Mouse (Mus musculus): Measurements from ENCODE around the gene Mxra7.
A peak's percentile ranks its signal among the peaks of the same experiment; 100 is the strongest.
"Not testable (repeated sequence)": the region's sequence is repeated elsewhere in the genome, so short reads cannot be mapped to it uniquely, and the experiment has no call there.

Mxra7 gene

DNA sequence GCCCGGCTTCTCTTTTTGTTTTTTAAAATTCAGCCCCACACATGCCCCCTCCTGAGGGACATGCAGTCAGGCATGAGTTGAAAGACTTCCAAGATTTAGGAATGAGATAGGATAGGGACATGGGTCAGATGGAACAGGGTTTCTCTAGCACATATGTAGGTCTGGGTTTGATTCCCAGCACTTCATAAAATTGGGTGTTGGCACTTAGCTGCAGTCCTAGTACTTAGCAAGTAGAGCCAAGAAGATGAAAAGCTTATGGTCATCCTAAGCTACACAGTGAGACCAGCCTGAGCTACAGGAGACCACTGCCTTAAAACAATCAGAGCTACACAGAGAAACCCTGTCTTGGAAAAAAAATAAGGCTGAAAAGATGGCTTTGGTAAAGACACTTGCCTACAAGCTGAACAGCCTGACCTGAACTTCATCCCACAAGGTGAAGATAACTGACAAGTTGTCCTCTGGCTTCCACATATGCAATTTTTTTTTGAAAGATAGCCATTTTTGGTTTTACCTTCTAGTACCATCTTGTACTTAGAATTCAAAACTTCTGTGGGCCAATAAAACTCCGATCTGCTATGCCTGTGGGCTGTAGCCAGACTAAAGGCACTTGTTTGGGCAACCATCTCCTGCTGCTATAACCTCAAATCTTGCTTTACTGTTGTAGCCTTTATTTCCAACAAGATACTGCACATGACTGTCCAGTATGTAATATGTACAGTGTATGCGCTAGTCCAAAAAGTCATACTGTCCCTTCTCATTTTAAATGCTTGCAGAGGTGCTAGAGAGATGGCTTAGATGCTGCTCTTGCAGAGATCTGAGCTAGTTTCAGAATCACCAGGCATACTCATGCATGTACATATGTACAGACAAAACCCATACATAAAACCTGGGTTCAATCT lies 19.6 kb upstream of the Mxra7 start:
- DNase-seq (ENCODE audit: extremely low spot score): no peak

DNA sequence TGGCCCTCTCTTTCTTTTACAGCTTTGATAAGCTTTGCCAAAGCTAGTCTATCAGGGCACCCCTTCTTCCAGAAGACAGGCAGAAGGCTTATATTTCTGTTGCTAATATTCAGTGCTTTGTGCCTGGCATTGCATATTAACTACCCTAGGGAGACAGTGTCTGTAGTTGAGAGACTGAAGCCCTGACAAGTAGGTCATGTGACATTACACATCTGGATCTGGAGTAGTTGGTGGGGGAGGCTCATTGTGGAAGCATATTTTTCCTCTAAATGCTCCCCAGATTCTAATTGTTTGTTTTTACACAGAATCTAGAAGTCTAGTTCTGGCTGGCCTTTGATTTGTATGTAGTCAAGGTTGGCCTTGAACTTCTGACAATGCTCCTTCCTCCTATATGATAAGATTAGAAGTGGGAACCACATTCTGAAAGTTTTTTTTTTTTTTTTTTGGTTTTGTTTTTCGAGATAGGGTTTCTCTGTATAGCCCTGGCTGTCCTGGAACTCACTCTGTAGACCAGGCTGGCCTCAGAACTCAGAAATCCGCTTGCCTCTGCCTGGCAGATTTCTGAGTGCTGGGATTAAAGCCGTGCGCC lies 18.8 kb upstream of the Mxra7 start:
- DNase-seq (ENCODE audit: extremely low spot score): no peak

DNA sequence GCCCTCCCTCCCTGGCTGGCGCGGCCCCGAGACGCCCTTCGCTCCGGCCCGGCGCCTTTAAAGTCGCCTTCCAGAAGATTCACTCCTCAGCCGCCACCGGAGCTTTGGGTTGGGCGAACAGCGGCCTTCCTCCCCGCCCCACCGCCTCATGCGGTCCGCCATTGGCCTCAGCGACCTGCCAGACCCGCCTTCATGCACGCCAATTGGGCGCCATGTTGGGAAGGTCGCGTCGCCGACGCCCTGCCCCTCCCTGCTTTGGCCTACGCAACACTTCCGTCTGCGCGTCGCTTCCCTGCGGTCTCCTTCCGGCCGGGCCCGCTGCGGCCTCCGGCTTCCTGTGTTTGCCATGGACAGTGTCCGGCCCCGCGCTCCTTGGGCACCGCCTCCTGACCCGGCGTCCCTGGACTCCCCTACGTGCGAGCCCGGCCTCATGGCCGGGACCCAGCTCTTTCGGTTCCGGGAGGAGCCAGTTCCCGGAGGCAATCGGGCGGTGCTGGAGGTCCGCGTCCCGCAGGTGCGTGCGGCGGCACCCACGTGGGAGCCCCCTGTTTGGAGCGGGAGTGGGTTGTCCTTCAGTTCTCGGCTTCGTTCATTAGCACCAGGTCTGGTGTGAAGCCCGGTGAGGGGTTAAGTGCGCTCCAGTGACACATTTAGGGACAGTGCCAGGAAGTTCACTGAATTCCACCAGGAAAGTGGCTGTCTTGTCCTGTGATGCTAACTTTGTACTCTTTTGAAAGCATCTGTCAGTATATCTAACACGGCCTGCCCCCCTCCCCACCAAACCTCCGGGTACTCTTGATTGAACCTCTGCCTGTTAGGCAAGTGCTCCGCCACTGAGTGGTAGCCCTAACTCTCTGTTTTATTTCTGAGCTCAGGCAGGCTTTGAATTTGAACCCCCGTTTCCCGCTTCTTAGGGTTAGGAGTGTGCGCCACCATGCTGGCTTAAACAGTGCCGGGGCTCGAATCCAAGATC lies 15.7 kb upstream of the Mxra7 start, which contains the start of the genes Mettl23 and Jmjd6:
Gene Mettl23, plus strand, starts transcription at position 18 of the 973 bp plus-strand sequence.
Gene Jmjd6, minus strand, starts transcription at position 189 of the 973 bp plus-strand sequence.
- peak; percentile 96 for DNase-seq (ENCODE audit: extremely low spot score)

DNA sequence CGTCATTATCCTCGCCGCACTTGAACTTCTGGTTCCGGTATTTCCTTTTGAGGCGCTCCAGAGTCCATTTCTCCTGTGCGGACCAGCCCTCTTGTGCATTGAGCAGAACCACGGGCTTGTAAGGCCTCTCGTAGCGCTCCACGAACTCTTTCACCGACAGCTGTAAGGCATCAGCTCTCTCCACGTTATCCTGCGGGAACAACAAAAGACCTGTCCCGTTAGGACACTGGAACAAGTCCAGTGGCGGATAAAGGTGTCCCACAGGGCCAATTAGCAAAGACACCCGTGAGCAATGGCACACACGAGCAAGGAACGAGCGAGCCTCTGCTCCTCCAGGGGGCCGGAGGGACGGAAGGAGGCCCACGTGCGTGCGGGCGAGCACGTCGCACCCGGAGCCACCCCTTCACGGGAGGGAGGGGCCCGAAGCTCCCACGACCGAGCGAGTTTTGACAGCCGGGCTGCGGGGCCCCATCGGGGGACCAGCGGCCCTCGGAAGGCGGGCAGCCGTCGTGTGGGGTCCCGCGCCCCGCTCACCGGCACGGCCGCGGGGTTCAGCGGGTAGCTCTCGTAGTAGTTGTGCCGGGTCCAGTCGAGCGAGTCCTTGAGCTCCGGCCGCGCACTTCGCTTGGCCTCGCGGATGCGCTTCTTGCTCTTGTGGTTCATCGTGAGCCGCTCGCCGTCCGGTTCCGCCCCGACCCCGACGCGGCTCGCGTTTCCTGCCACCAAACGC lies 14.8 kb upstream of the Mxra7 start:
- DNase-seq (ENCODE audit: extremely low spot score): peak; percentile 70

DNA sequence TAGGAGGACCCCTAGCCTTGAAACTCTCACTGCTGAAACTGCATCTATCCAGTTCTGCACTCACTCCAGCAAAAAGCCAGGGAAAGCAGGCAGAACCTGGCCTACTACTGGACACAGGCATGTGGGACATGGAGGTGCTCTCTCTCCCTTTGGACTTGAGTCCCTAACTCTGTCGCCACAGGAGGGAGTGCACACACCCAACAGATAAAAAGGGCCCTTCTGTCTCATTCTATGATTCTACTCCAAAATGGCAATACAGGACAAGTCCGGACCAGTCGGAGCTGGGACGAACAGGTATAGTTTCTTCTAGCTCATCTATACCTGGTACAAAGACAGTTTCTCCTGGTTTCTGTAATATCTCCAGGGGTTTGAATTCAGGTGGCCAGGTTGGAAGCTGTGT lies 12.9 kb upstream of the Mxra7 start:
- DNase-seq (ENCODE audit: extremely low spot score): no peak

DNA sequence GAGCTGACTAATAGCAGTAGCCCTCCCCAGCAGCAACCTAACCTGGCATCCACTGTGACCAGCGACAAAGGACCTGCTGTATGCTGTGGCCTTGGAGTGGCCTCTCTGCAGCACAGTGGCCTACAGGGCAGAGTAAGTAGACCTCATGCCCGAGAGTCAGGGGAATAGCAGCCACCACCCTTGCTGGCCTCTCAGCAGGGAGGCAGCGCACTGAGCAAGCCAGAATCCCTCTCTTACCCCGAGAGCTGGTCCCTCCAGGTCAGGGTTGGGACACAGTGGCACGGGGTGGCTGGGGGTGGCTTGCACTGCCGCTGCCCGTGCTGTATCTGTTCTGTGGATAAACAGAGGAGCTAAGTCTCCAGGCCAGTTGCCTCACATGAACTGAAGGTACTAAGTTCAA lies 11.8 kb upstream of the Mxra7 start:
- no peak for DNase-seq (ENCODE audit: extremely low spot score)

DNA sequence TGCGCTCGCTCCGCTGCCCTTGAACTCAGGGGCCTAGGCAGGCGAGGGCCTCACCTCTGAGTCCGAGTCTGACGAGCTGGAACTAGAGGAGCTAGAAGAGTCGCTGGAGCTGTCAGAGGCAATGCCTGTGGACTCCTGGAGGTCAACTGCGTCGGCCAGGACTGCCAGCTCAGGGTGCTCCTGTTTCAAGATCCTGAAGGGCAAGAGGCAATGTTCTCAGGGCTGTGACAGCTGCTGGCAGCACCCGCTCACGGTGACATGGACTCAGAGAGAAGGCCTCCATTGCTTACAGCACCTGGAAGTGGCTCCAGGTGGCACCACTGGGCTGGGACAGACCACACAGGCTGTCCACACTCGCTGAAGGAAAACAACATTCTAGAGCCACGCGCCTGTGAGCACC lies 11.1 kb upstream of the Mxra7 start:
- no peak for DNase-seq (ENCODE audit: extremely low spot score)

DNA sequence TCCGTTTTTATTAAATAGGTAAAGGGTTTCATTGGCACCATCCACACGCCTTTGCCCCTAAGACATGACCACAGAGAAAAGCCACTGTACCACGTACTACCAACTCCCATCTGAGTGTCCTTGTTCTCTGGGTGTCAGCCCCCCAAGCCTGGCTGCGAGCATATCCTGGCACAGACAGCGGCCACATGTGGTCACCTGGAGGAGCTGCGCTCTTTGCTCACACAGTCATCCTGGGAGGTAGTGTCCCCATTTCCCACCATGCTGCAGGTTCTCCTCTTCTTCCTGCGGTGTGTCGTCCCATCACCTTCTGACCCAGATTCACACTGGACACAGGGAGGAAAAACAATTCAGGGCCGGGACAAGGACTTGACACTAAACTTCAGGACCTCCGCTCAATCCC lies 9.6 kb upstream of the Mxra7 start:
- DNase-seq (ENCODE audit: extremely low spot score): no peak

DNA sequence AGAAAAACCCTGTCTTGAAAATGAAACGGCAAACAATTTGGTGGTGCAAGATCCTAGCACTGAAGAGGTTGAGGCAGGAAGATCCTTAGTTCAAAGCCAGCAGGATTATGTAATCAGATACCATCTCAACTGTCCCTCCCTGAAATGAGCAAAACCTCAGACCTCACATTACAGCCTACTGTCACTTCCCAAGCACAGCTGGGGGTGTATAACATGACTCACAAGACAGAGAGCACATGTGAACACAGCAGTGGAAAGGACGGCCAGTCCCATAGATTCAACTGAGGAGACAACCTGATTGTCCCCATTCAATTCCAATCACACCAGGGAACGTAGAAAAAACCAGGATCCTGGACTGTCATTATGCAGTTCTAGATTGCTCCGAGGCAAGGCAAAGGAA lies 8.4 kb upstream of the Mxra7 start:
- no peak for DNase-seq (ENCODE audit: extremely low spot score)

DNA sequence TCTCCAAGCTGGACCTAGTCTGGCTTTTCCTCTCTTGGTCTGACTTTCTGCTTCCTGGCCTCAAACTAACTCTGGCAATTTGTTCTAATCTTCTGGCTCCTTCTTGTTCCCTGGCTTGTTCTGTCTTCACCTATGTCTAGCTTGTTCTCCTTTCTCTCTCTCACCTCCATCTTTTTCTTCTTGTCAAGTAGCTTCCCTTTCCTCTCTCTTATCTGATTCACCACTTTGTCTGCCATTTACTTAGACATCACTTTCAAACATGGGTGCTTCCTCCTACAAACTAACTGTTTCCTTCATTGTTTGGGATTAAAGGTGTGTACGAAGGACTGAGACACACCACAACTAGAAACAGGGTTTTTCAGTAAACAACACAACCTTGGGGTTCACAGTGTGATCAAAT lies 7.1 kb upstream of the Mxra7 start:
- no peak for DNase-seq (ENCODE audit: extremely low spot score)

DNA sequence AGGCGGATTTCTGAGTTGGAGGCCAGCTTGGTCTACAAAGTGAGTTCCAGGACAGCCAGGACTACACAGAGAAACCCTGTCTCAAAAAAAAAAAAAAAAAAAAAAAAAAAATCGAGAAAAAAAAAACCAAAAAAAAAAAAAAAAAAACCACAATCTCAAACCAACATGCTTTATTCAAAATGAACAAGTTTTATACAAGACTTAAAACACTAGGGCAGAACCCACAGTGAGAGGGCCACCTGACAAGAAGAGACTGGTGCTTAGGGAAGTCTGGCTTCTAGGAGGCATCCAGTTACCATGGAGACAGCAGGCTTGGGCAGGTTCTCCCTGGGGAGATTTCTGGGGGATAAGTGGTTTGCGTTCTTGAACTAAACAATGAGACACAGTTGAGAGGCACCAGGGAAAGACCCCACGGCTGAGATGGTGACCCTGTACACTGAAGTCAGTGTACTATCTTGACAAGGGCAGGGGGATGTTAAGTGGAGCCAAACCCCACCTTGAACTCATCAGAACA lies 4.4 kb upstream of the Mxra7 start:
- DNase-seq (ENCODE audit: extremely low spot score): no peak

DNA sequence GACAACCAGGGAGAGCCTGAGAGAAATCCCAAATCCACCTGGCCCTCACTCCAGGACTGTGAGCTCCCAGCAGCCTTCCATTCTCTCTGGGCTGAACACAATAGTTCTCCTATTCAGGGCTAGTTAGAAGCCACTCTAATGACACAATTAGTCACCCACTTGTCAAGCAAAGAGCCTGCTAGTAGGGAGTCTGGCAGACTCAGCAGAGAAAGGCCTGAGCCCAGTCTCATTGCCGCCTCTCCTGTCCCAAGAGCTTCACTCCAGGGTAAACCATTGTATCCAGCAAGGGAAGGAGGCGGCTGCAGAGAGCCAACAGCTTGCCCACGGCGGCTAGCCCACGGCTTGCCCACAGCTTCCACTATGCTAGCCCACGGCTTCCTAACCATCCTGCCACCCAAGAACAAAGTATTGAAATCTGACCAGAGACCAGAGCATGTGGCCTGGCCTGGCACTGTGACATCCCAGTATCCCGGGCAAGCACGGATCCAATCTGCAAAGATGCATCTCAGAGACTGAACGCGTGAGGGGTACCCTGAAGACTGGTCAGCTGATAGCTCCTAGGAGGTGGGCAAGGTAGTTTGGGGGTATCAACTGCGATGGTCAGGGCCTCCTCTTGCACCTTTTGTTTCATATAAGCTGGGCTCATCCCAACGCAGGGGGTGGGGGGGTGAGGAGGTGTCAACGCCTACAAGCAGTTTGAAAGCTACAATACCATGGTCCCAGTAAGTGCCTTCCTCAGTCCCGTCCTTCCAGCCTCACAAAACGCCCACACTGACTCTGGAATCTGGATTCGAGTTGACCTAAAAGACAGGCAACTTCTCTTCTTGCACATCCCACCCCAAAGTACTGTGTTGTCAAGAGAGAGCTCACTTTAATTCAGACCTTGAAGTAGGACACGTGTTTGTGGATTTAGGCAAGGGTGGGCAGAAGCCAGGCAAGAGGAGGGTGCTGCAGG lies 1.0 kb downstream of the Mxra7 start:
- no peak for DNase-seq (ENCODE audit: extremely low spot score)

DNA sequence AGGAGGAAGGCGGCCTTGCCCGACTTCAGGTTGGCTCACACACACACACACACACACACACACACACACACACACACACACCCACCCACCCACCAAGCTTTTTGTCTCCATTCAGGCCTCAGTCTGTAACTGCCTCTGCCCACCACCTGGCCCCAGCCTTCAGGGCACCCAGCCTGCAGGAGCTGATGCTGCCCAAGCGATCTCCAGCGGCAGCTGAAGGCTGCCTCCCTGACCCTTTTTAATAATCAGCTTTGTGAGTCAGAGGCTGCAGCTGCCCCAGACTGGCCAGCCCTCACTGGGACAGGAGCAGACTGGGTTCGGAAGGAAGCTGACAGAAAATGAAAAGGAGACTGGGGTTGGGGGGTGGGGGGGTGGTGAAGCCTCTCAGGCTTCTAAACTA lies 2.6 kb downstream of the Mxra7 start:
- DNase-seq (ENCODE audit: extremely low spot score): no peak

DNA sequence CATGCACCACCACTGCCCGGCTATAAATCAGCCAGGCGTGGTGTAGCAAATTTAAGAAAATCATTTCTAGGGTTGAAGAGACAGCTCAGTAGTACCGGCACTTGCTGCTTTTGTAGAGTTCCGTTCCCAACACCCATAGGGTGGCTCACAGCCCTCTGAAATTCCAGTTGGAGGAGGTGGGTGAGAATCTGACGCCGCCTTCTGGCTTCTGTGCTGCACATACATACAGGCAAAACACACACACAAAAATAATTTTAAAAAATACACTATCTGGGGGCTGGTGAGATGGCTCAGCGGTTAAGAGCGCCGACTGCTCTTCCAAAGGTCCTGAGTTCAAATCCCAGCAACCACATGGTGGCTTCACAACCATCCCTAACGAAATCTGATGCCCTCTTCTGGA lies 4.0 kb downstream of the Mxra7 start:
- not testable (repeated sequence) for DNase-seq (ENCODE audit: extremely low spot score)

DNA sequence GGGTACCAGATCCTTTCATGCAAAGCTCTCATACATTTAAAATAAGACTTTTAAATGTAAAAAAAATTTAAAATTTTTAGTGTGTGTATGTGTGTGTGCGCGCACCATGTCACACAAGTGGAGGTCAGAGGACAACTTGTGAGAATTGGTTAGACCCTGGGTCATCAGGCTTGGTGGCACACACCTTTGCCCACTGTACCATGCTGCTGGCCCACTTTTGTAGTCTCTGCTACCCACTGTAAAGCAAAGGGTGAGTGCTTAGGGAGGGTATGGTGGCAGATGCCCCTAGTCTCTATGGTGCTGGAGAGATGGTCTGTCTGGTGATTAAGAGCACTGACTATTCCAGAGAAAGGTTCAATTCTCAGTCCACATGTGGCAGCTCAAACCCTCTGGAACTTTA lies 4.6 kb downstream of the Mxra7 start:
- DNase-seq (ENCODE audit: extremely low spot score): no peak

DNA sequence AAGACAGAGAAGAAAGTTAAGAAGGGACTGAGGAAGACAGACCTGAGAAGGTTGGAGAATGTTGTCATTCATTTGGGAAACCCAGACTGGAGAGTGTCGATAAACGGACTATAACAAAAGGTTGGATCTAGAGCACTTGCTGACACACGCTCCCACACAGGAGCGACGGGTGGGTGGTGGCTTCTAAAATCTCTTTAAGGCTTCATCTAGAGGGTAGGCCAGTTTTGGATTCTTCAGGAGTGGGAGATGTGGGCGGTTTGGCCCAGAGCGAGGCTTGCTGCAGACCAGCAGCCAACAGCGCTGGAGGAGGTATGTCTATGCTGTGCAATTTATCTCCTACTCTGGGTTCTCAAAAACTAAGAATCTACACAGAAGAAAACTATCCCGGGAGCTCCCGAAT lies 5.2 kb downstream of the Mxra7 start:
- DNase-seq (ENCODE audit: extremely low spot score): no peak

DNA sequence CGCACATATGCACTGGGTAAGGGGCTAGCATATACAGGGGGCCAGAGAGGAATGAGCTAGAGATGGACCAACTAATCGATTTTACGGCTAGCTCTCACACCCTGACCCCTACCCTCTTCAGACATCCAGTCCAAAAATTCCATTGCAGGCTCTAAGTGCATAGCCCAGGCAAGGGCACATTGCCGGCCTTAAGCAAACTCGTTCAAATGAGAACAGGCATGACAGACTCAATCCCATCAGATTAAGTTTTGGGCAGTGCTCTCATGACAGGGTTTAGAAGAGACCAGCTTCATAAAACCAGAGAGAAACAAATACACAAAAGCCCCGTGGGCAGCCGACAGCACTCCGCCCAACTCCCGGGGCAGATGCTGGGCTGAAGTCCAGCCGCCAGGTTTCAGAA lies 5.6 kb downstream of the Mxra7 start:
- DNase-seq (ENCODE audit: extremely low spot score): no peak

DNA sequence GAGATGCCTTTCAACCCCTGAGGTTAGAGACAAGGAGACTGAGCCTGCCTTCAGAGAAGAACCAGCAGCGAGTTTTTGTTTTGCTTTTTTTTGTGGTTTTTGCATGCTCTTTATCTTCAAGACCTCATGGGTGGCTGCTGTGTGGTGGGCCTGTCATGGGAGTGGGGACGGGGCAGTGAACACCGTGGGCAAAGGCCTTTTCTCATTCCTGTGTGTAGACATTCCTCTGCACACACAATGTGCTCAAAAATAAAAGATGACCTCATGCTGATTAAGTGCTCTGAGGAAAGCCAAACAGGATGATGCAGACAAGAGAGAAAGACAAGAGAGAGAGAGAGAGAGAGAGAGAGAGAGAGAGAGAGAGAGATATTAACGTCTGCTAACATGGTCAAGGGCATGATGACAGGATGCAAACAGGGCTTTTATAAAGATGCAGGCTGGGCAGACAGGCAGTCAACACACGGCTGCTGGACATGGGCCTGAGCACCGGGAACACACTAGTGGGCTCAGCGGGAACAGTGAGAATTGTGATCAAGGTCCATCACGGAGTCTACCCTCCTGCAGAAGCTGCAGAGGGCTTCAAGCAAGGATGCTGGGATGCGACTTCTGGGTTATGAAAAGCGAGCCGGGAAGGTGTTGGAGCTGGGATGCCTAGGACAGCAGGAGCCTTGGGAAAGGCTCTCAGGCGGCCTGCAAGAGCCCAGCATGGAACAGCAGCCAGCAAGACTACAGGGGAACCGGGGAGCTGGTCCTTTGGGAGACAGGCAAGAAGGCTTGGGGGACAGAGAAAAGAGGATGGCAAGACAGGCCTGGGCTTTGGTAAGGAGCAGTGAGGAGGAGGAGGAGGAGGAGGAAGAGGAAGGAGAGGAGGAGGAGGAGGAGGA lies 6.5 kb downstream of the Mxra7 start:
- no peak for DNase-seq (ENCODE audit: extremely low spot score)

Data from embryo, embryonic 9.5 days (tissue).